Mouse (Mus musculus) G1E (cell line): Measurements from ENCODE around the gene Cep68. TPM values are rescaled to one million over a fixed set of nuclear protein-coding genes. Genes with fewer than 3 reads are reported as not detected.

Source experiments
- ATAC-seq: 2 replicates; pipeline ENCODE4 v1.8.0; 2016; ENCODE audit warnings: mild to moderate bottlenecking; ENCODE audit not compliant: insufficient number of reproducible peaks, poor library complexity, low FRiP score, severe bottlenecking; ENCODE audit errors: extremely low read depth
- DNase-seq: peaks from one replicate; pipeline ENCODE4 v3.0.0; 2012; ENCODE audit warnings: low spot score
- H3K27me3 ChIP-seq: 2 replicates; pipeline ENCODE4 v1.6.1; 2012; ENCODE audit warnings: mild to moderate bottlenecking, low read length, inconsistent platforms; ENCODE audit not compliant: insufficient read depth
- H3K36me3 ChIP-seq: replicated peaks from 2 replicates; pipeline ENCODE3; 2012; ENCODE audit warnings: mild to moderate bottlenecking, inconsistent platforms
- H3K4me1 ChIP-seq: 2 replicates; pipeline ENCODE4 v1.6.1; 2012; ENCODE audit warnings: low read depth, low read length, inconsistent platforms, mixed read lengths; ENCODE audit not compliant: insufficient read depth
- H3K4me3 ChIP-seq: 2 replicates; pipeline ENCODE4 v1.5.1; 2012; ENCODE audit warnings: low read depth, mild to moderate bottlenecking, inconsistent platforms, low read length, moderate library complexity, mixed read lengths
- H3K9me3 ChIP-seq: replicated peaks from 2 replicates; pipeline ENCODE4 v1.6.1; 2012; ENCODE audit warnings: inconsistent platforms
- CTCF ChIP-seq: IDR thresholded peaks from 2 replicates; pipeline ENCODE4 v1.5.1; 2012; ENCODE audit warnings: low read depth, low read length, inconsistent platforms, mixed read lengths
- GATA1 ChIP-seq: IDR thresholded peaks from 2 replicates; pipeline ENCODE4 v1.6.1; 2012; ENCODE audit warnings: borderline replicate concordance, low read length, inconsistent platforms, mixed read lengths
- GATA2 ChIP-seq: IDR thresholded peaks from 2 replicates; pipeline ENCODE4 v1.6.1; 2012; ENCODE audit warnings: low read depth, low read length, inconsistent platforms, borderline replicate concordance
- POLR2AphosphoS5 ChIP-seq: IDR thresholded peaks from 2 replicates; pipeline ENCODE4 v1.6.1; 2012; ENCODE audit warnings: low read depth, low read length, inconsistent platforms; ENCODE audit not compliant: insufficient replicate concordance
- TAL1 ChIP-seq: conservative IDR thresholded peaks from 2 replicates; pipeline ENCODE4 v1.6.1; 2012; ENCODE audit warnings: low read depth, low read length, inconsistent platforms, mixed read lengths
- polyA plus RNA-seq: library from polyadenylated mRNA; stranded (reverse); fragments of >175 nt; gene quantifications from 2 replicates; pipeline ENCODE4 v1.2.3, GENCODE M21; 2012
- total RNA-seq, 2 experiments: library from RNA; stranded (forward) in 1 of 2; stranded (reverse) in 1 of 2; fragments of 200-1000 nt in 1 of 2; fragments of >200 nt in 1 of 2; fragmentation: Nextera tagmentation in 1 of 2; gene quantifications; 2 replicates each; pipeline ENCODE4 v1.2.3; 2014 to 2017

Cep68 gene
- total and polyA plus RNA-seq, 3 experiments = 20.6 to 32.9 (median 23.3) TPM

DNA sequence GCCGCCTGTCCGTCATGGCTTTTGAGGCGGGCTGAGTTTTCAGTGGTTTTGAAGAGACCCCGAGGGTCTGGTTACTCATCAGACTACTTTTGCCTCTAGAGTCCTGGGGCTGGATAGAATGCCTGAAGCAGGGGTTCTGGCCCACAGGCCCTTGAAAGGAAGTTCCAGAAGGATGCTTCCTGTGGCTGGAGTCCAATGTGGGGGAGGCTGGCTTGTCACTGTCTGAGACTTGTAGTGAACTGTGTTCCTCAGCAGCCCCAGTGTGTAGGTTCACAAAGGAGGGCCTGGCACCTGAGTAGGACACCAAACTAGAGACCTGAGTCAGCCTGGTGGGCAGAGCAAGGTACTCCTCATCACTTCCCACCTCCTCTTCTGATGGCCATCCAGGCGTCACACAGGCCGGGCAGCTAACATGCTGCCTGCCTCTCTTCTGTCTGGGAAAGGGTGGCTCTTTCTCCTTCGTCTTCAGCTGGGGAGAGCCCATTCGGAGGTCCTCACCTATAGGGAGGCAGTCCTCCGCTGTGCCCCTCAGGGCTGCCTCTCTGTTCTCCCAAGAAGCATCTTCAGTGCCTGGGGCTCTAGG lies 9.9 kb downstream of the Cep68 start:
- H3K27me3 ChIP-seq = no peaks in the 10 kb centered on the region
- DNase-seq (no peak), ATAC-seq (no peak)
- no peak overlapping the region for H3K4me3 ChIP-seq
- peaks cover 17% of the 10 kb centered on the region for H3K4me1 ChIP-seq
- peaks cover 96% of the 10 kb centered on the region for H3K36me3 ChIP-seq
- no peaks in the 10 kb centered on the region for H3K9me3 ChIP-seq
- TF ChIP-seq GATA1 (no peak), CTCF (no peak), TAL1 (no peak), GATA2 (no peak), POLR2AphosphoS5 (no peak)

DNA sequence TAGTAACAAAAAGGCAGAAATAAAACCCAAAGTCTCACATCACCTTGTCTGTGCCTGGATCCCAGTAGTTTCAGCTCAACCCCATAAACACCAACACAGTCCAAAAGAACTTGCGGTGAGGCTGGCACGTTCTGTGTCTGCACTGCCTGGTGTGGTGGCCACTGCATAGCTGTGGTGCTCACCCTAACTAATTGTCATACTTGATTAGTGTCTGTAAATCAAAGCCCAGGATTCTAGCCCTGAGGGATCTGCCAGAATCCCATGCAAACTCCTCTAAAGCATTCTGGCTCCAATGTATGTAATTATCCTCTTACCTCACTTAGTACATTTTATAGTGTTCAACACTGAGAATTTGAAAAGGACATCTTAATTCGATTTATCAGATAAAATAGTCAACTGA lies 11.3 kb downstream of the Cep68 start:
- Histone ChIP-seq H3K4me1 (peaks cover 14% of the 10 kb centered on the region), H3K4me3 (no peak overlapping the region), H3K27me3 (no peaks in the 10 kb centered on the region), H3K36me3 (peaks cover 95% of the 10 kb centered on the region), H3K9me3 (no peaks in the 10 kb centered on the region)
- ATAC-seq = no peak
- DNase-seq = no peak
- TF ChIP-seq GATA2 (no peak), CTCF (no peak), GATA1 (no peak), POLR2AphosphoS5 (no peak), TAL1 (no peak)

- DNase-seq (no peak), ATAC-seq (no peak)
- Histone ChIP-seq H3K9me3 (no peaks in the 10 kb centered on the region), H3K27me3 (no peaks in the 10 kb centered on the region), H3K36me3 (peaks cover 96% of the 10 kb centered on the region), H3K4me3 (no peak overlapping the region), H3K4me1 (peaks cover 18% of the 10 kb centered on the region)
- TF ChIP-seq TAL1 = no peak
- no peak for TF ChIP-seq CTCF
- no peak for TF ChIP-seq POLR2AphosphoS5
- no peak for TF ChIP-seq GATA1
- no peak for TF ChIP-seq GATA2
Observed at GRCm38 (mm10) chr11:20237018-20237417, 12.2 kb downstream of the Cep68 start.

DNA sequence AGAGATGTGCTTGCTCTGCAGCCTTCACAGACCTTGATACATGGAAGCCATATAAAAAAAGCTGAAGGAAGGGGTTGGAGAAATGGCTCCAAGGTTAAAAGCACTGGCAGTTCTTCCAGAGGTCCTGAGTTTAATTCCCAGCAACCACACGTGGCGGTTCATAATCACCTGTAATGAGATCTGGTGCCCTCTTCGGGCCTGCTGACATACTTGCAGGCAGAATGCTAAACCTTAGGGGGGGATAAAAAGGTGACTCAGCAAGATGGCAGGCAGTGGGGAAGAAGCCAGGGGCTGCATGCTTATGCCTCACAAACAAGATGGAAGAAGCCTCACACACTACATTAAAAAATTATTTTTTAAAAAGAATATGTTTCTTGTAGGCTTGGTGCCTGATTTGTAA lies 15.0 kb downstream of the Cep68 start:
- DNase-seq = no peak
- TF ChIP-seq TAL1 (no peak), GATA2 (no peak), CTCF (no peak), GATA1 (no peak), POLR2AphosphoS5 (no peak)
- Histone ChIP-seq H3K36me3 (peaks cover 86% of the 10 kb centered on the region), H3K4me3 (no peak overlapping the region), H3K9me3 (no peaks in the 10 kb centered on the region), H3K27me3 (no peaks in the 10 kb centered on the region), H3K4me1 (peaks cover 45% of the 10 kb centered on the region)
- ATAC-seq = no peak

- no peaks in the 10 kb centered on the region for H3K9me3 ChIP-seq
- no peak for TF ChIP-seq TAL1
- TF ChIP-seq GATA1 = no peak
- no peaks in the 10 kb centered on the region for H3K27me3 ChIP-seq
- no peak for DNase-seq
- H3K4me1 ChIP-seq = peaks cover 51% of the 10 kb centered on the region
- peaks cover 86% of the 10 kb centered on the region for H3K36me3 ChIP-seq
- H3K4me3 ChIP-seq = no peak overlapping the region; the same call in 1 of the 2 replicates
- ATAC-seq = no peak
Observed at GRCm38 (mm10) chr11:20232016-20232755, 17.0 kb downstream of the Cep68 start.

GRCm38 (mm10) chr11:20231128-20231878 lies 17.9 kb downstream of the Cep68 start:
- no peaks in the 10 kb centered on the region for H3K9me3 ChIP-seq
- TF ChIP-seq GATA2 = no peak
- TF ChIP-seq TAL1 = peak; percentile 80
- peaks cover 47% of the 10 kb centered on the region for H3K4me1 ChIP-seq
- no peak overlapping the region; the same call in 1 of the 2 replicates for H3K4me3 ChIP-seq
- DNase-seq (peak; percentile 72), ATAC-seq (peak; percentile 99)
- peaks cover 79% of the 10 kb centered on the region for H3K36me3 ChIP-seq
- no peaks in the 10 kb centered on the region for H3K27me3 ChIP-seq

DNA sequence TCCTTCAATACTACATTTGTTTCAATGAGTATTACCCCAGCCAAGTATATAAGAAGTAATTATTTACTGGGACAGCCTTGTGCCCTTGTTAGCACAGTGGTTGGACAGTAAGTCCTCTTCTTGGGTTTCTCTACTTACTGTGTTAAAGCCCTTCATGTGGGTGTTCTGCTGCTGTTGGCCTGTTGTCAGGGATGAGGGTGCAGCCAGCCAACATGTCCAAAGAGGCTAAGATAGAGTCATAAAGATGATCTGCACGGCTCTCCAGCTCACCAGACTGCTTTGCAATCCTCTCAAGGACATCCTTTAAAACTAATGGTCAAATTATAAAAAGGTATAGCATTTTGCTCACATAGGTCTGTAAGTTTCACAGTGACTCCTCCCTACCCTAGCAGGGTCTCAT lies 18.9 kb downstream of the Cep68 start:
- Histone ChIP-seq H3K9me3 (no peaks in the 10 kb centered on the region), H3K4me3 (no peak overlapping the region), H3K27me3 (no peaks in the 10 kb centered on the region), H3K4me1 (peaks cover 47% of the 10 kb centered on the region), H3K36me3 (peaks cover 78% of the 10 kb centered on the region)
- no peak for TF ChIP-seq POLR2AphosphoS5
- no peak for TF ChIP-seq CTCF
- no peak for TF ChIP-seq GATA1
- no peak for TF ChIP-seq GATA2
- ATAC-seq = no peak
- no peak for DNase-seq
